In the genomic region with DNA sequence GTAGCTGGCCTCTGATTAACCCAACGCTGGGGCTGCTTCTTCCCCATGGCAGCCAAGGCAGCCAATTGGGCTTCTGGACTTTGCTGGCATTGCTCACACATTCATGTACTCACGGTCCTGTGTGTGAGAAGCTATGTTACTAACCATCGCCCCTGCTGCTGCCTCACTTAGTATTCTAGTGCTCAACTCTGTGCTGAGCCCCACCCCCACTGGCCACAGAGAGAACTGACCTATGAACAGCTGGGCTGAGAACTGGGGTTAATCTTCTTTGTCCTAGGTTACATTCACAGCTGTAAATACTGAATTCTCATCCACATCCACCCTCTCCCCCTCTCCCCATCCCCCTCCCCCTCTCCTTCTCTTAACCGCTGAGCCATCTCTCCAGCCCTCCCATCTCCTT, we compare ENCODE assay signal across 28 mouse cellular contexts. TPM values are rescaled to one million over a fixed set of nuclear protein-coding genes. Genes with fewer than 3 reads are reported as not detected.
DNase-seq lines count a peak whose midpoint lies in the region; ATAC-seq and TF ChIP-seq lines count a peak whose summit lies in the region.
"Had no signal": no experiment of that assay in that cellular context is flagged by ENCODE, and none has a peak within 500 bp of the region (broad histone marks: within the 10 kb centered on the region; RNA-seq: fewer than 3 reads in every experiment).

No protein-coding gene starts in this region.

- no peak for TF ChIP-seq CTCF in liver, adult 2 months (IDR thresholded peaks at IDR 0.05; ENCODE audit: low read depth, low read length)

- peak; percentile 12 for DNase-seq in embryo, embryonic 10 days (ENCODE audit: low spot score)
- no peak for DNase-seq in embryo, embryonic 11 days
- DNase-seq in hindbrain, embryonic 10.5 days (ENCODE audit: low spot score): no peak
- peak; percentile 87 for DNase-seq in liver, adult 2 months (ENCODE audit: extremely low read depth, low read depth, low spot score)
- DNase-seq in liver, embryonic 11.5 days (ENCODE audit: low spot score): no peak
- no peak for DNase-seq in left cerebral cortex, postnatal 14 days (ENCODE audit: low spot score in 2 of 2)
- DNase-seq: adrenal gland, postnatal 10 days; adrenal gland, postnatal 36 days; cerebellum, adult 18-20 months; cerebellum, adult 9-10 months; cerebellum, postnatal 14 days; gastrocnemius, postnatal 10 days; gastrocnemius, postnatal 36 days; heart, adult 2 months; heart, postnatal 14 days; heart, postnatal 4 days had no signal

- WGBS in hindbrain, embryonic 10.5 days: 58% methylated on average over 4 of the region's 4 CpGs
- 50% methylated on average over 4 of the region's 4 CpGs for WGBS in hindbrain, embryonic 13.5 days
- 24% methylated on average over 4 of the region's 4 CpGs for WGBS in liver, adult 2 months
- WGBS in liver, embryonic 11.5 days: 71% methylated on average over 4 of the region's 4 CpGs
- 48% methylated on average over 4 of the region's 4 CpGs for WGBS in liver, embryonic 16.5 days (ENCODE audit: insufficient replicate concordance)

- intact Hi-C loops in left cerebral cortex, postnatal 14 days (cut with DNase I): no loop called here

- 0 out of 2 replicates have a peak overlapping the region, but pooled peaks have one; percentile 12 for H3K27ac ChIP-seq in hindbrain, embryonic 10.5 days
- no peak overlapping the region for H3K27ac ChIP-seq in hindbrain, embryonic 13.5 days
- peak overlapping the region; percentile 98 for H3K27ac ChIP-seq in liver, adult 2 months (replicated peaks; ENCODE audit: insufficient read depth, low read depth, low read length)
- no peak overlapping the region for H3K27ac ChIP-seq in liver, embryonic 11.5 days (ENCODE audit: low read depth, low read length)
- H3K27ac ChIP-seq in liver, embryonic 16.5 days (ENCODE audit: low read length): peak overlapping the region; percentile 33; the same call in 1 of the 2 replicates
- H3K27ac ChIP-seq: embryonic facial prominence, embryonic 12.5 days; embryonic facial prominence, embryonic 15.5 days; forebrain, embryonic 13.5 days; heart, adult 2 months; heart, embryonic 10.5 days; heart, embryonic 13.5 days; hindbrain, embryonic 15.5 days had no signal

- H3K4me2 ChIP-seq in hindbrain, embryonic 13.5 days: no peak overlapping the region
- H3K4me2 ChIP-seq in liver, embryonic 11.5 days: no peak overlapping the region
- no peak overlapping the region for H3K4me2 ChIP-seq in liver, embryonic 16.5 days (ENCODE audit: low read depth, low read length)
- H3K4me2 ChIP-seq: embryonic facial prominence, embryonic 12.5 days; embryonic facial prominence, embryonic 15.5 days; forebrain, embryonic 13.5 days; heart, embryonic 13.5 days; hindbrain, embryonic 15.5 days had no signal

- no peak for TF ChIP-seq POLR2A in liver, adult 2 months (IDR thresholded peaks at IDR 0.05; ENCODE audit: extremely low read depth, insufficient read depth, low read length)

- no peaks in the 10 kb centered on the region for H3K27me3 ChIP-seq in hindbrain, embryonic 10.5 days (ENCODE audit: insufficient read depth, poor library complexity, severe bottlenecking)
- H3K27me3 ChIP-seq in hindbrain, embryonic 13.5 days: no peaks in the 10 kb centered on the region
- H3K27me3 ChIP-seq in liver, adult 2 months (ENCODE audit: control insufficient read depth, insufficient read depth, low read length): no peaks in the 10 kb centered on the region
- H3K27me3 ChIP-seq in liver, embryonic 11.5 days (replicated peaks; ENCODE audit: control insufficient read depth, insufficient read depth, low read length): no peaks in the 10 kb centered on the region
- H3K27me3 ChIP-seq in liver, embryonic 16.5 days (ENCODE audit: control insufficient read depth, insufficient read depth, low read depth, low read length): no peaks in the 10 kb centered on the region
- H3K27me3 ChIP-seq: embryonic facial prominence, embryonic 15.5 days; forebrain, embryonic 13.5 days; hindbrain, embryonic 15.5 days had no signal

- H3K36me3 ChIP-seq in hindbrain, embryonic 10.5 days: no peaks in the 10 kb centered on the region
- H3K36me3 ChIP-seq in hindbrain, embryonic 13.5 days: no peaks in the 10 kb centered on the region
- H3K36me3 ChIP-seq in liver, adult 2 months (ENCODE audit: control insufficient read depth, insufficient read depth, low read length): peaks cover 7% of the 10 kb centered on the region
- no peaks in the 10 kb centered on the region for H3K36me3 ChIP-seq in liver, embryonic 11.5 days (ENCODE audit: control insufficient read depth, insufficient read depth, low read length)
- H3K36me3 ChIP-seq in liver, embryonic 16.5 days (ENCODE audit: control insufficient read depth, insufficient read depth): no peaks in the 10 kb centered on the region
- H3K36me3 ChIP-seq: embryonic facial prominence, embryonic 12.5 days; embryonic facial prominence, embryonic 15.5 days; heart, embryonic 10.5 days; heart, embryonic 13.5 days; hindbrain, embryonic 15.5 days had no signal

- H3K4me1 ChIP-seq in hindbrain, embryonic 10.5 days (replicated peaks): peaks cover 6% of the 10 kb centered on the region; the same call in 1 of the 2 replicates
- no peaks in the 10 kb centered on the region for H3K4me1 ChIP-seq in hindbrain, embryonic 13.5 days (replicated peaks)
- peaks cover 44% of the 10 kb centered on the region for H3K4me1 ChIP-seq in liver, adult 2 months (ENCODE audit: control insufficient read depth, insufficient read depth, low read length)
- H3K4me1 ChIP-seq in liver, embryonic 11.5 days (replicated peaks; ENCODE audit: control insufficient read depth, insufficient read depth, low read length): no peaks in the 10 kb centered on the region; the same call in 1 of the 2 replicates
- H3K4me1 ChIP-seq in liver, embryonic 16.5 days (ENCODE audit: control insufficient read depth, low read depth, low read length): peaks cover 6% of the 10 kb centered on the region
- H3K4me1 ChIP-seq: embryonic facial prominence, embryonic 12.5 days; embryonic facial prominence, embryonic 15.5 days; forebrain, embryonic 13.5 days; hindbrain, embryonic 15.5 days had no signal

- H3K4me3 ChIP-seq in hindbrain, embryonic 10.5 days: no peak overlapping the region
- H3K4me3 ChIP-seq in hindbrain, embryonic 13.5 days: no peak overlapping the region
- no peak overlapping the region for H3K4me3 ChIP-seq in liver, adult 2 months (ENCODE audit: insufficient read depth, low read depth, low read length)
- no peak overlapping the region for H3K4me3 ChIP-seq in liver, embryonic 11.5 days (ENCODE audit: low read depth, low read length)
- H3K4me3 ChIP-seq in liver, embryonic 16.5 days (ENCODE audit: low read depth, low read length): no peak overlapping the region
- H3K4me3 ChIP-seq: embryonic facial prominence, embryonic 12.5 days; embryonic facial prominence, embryonic 15.5 days; forebrain, embryonic 13.5 days; heart, adult 2 months; heart, embryonic 10.5 days; heart, embryonic 13.5 days; hindbrain, embryonic 15.5 days had no signal

- no peak for ATAC-seq in hindbrain, embryonic 13.5 days (ENCODE audit: low FRiP score)
- no peak for ATAC-seq in liver, embryonic 11.5 days (replicated peaks; ENCODE audit: low FRiP score)
- ATAC-seq in liver, embryonic 16.5 days (ENCODE audit: low read depth): peak; percentile 15; the same call in 1 of the 2 replicates
- ATAC-seq: forebrain, embryonic 13.5 days; forebrain, embryonic 16.5 days had no signal

- H3K9ac ChIP-seq in hindbrain, embryonic 13.5 days: no peak overlapping the region
- H3K9ac ChIP-seq in liver, adult 2 months (ENCODE audit: low read depth, low read length): peak overlapping the region; percentile 63
- H3K9ac ChIP-seq in liver, embryonic 11.5 days (ENCODE audit: low read depth, low read length): no peak overlapping the region
- no peak overlapping the region for H3K9ac ChIP-seq in liver, embryonic 16.5 days (ENCODE audit: low read depth, low read length)
- H3K9ac ChIP-seq: embryonic facial prominence, embryonic 12.5 days; embryonic facial prominence, embryonic 15.5 days; forebrain, embryonic 13.5 days; heart, embryonic 13.5 days; hindbrain, embryonic 15.5 days had no signal

- no peaks in the 10 kb centered on the region for H3K9me3 ChIP-seq in hindbrain, embryonic 10.5 days
- H3K9me3 ChIP-seq in hindbrain, embryonic 13.5 days: no peaks in the 10 kb centered on the region
- no peaks in the 10 kb centered on the region for H3K9me3 ChIP-seq in liver, embryonic 11.5 days (ENCODE audit: control insufficient read depth, low read length)
- H3K9me3 ChIP-seq in liver, embryonic 16.5 days (replicated peaks; ENCODE audit: control insufficient read depth, low read length): no peaks in the 10 kb centered on the region
- H3K9me3 ChIP-seq: embryonic facial prominence, embryonic 12.5 days; embryonic facial prominence, embryonic 15.5 days; forebrain, embryonic 13.5 days; heart, embryonic 10.5 days; heart, embryonic 13.5 days; hindbrain, embryonic 15.5 days had no signal

- no peaks in the 10 kb centered on the region for H3K79me2 ChIP-seq in liver, adult 2 months (ENCODE audit: control insufficient read depth, insufficient read depth, low read length)

RNA-seq across cellular contexts. Expression of gene Ahsg, which starts 2.2 kb away (rescaled TPM):
- polyA plus RNA-seq in hindbrain, embryonic 10.5 days (2016; fragmentation: Nextera tagmentation; extraction: Ambion mirVana): 0.31 TPM in 1 of 2 replicates, not detected in the other
- 0.23 TPM in 1 of 2 replicates, not detected in the other for polyA plus RNA-seq in hindbrain, embryonic 13.5 days (2015; fragmentation: Nextera tagmentation; extraction: Ambion mirVana)
- 10,308 and 11,624 TPM in 2 replicates for total RNA-seq in liver, adult 2 months (2014; rRNA removed)
- 17,109 and 17,601 TPM in 2 replicates for polyA plus RNA-seq in liver, adult 2 months (2012; rRNA removed)
- polyA plus RNA-seq in liver, embryonic 11.5 days (2014; fragmentation: Nextera tagmentation; extraction: Ambion mirVana): 79.0 and 82.8 TPM in 2 replicates
- 5,304 and 6,290 TPM in 2 replicates for polyA plus RNA-seq in liver, embryonic 16.5 days (2015; fragmentation: Nextera tagmentation; extraction: Ambion mirVana)
- not detected for total RNA-seq in left cerebral cortex, postnatal 14 days (2021)
- total RNA-seq: granulocyte monocyte progenitor cell, adult 5-6 weeks had no signal
- polyA plus RNA-seq: embryonic facial prominence, embryonic 12.5 days; forebrain, embryonic 13.5 days had no signal

RNA-seq across cellular contexts. Expression of gene Fetub, which starts 29.3 kb away (rescaled TPM):
- not detected in 2 replicates for polyA plus RNA-seq in hindbrain, embryonic 10.5 days (2016; fragmentation: Nextera tagmentation; extraction: Ambion mirVana)
- polyA plus RNA-seq in hindbrain, embryonic 13.5 days (2015; fragmentation: Nextera tagmentation; extraction: Ambion mirVana): not detected in 2 replicates
- 107 and 165 TPM in 2 replicates for total RNA-seq in liver, adult 2 months (2014; rRNA removed)
- polyA plus RNA-seq in liver, adult 2 months (2012; rRNA removed): 414 and 419 TPM in 2 replicates
- 0.22 and 0.69 TPM in 2 replicates for polyA plus RNA-seq in liver, embryonic 11.5 days (2014; fragmentation: Nextera tagmentation; extraction: Ambion mirVana)
- polyA plus RNA-seq in liver, embryonic 16.5 days (2015; fragmentation: Nextera tagmentation; extraction: Ambion mirVana): 15.3 and 19.3 TPM in 2 replicates
- total RNA-seq in left cerebral cortex, postnatal 14 days (2021): not detected
- total RNA-seq: granulocyte monocyte progenitor cell, adult 5-6 weeks; heart, postnatal 14 days; heart, postnatal 4 days had no signal
- polyA plus RNA-seq: embryonic facial prominence, embryonic 12.5 days; forebrain, embryonic 13.5 days; forebrain, embryonic 16.5 days; heart, embryonic 10.5 days; heart, embryonic 13.5 days; heart, embryonic 16.5 days; hindbrain, embryonic 15.5 days; intestine, embryonic 14.5 days had no signal

RNA-seq across cellular contexts. Expression of gene Dnajb11, which starts 31.2 kb away (rescaled TPM):
- 93.2 and 98.3 TPM in 2 replicates for polyA plus RNA-seq in hindbrain, embryonic 10.5 days (2016; fragmentation: Nextera tagmentation; extraction: Ambion mirVana)
- 98.9 and 101 TPM in 2 replicates for polyA plus RNA-seq in hindbrain, embryonic 13.5 days (2015; fragmentation: Nextera tagmentation; extraction: Ambion mirVana)
- total RNA-seq in liver, adult 2 months (2014; rRNA removed): 62.0 and 67.7 TPM in 2 replicates
- polyA plus RNA-seq in liver, adult 2 months (2012; rRNA removed): 20.7 and 23.9 TPM in 2 replicates
- 125 and 131 TPM in 2 replicates for polyA plus RNA-seq in liver, embryonic 11.5 days (2014; fragmentation: Nextera tagmentation; extraction: Ambion mirVana)
- polyA plus RNA-seq in liver, embryonic 16.5 days (2015; fragmentation: Nextera tagmentation; extraction: Ambion mirVana): 50.7 and 54.4 TPM in 2 replicates
- 10 to 100 TPM; 69.0 to 70.0 TPM for total RNA-seq in left cerebral cortex, postnatal 14 days (2021)

RNA-seq across cellular contexts. Expression of gene Tbccd1, which starts 31.4 kb away (rescaled TPM):
- polyA plus RNA-seq in hindbrain, embryonic 10.5 days (2016; fragmentation: Nextera tagmentation; extraction: Ambion mirVana): 32.3 and 37.6 TPM in 2 replicates
- polyA plus RNA-seq in hindbrain, embryonic 13.5 days (2015; fragmentation: Nextera tagmentation; extraction: Ambion mirVana): 23.5 and 24.0 TPM in 2 replicates
- 22.7 and 24.0 TPM in 2 replicates for total RNA-seq in liver, adult 2 months (2014; rRNA removed)
- 16.9 and 19.9 TPM in 2 replicates for polyA plus RNA-seq in liver, adult 2 months (2012; rRNA removed)
- polyA plus RNA-seq in liver, embryonic 11.5 days (2014; fragmentation: Nextera tagmentation; extraction: Ambion mirVana): 44.8 and 47.3 TPM in 2 replicates
- 27.2 and 27.3 TPM in 2 replicates for polyA plus RNA-seq in liver, embryonic 16.5 days (2015; fragmentation: Nextera tagmentation; extraction: Ambion mirVana)
- total RNA-seq in left cerebral cortex, postnatal 14 days (2021): 10 to 100 TPM; 12.1 to 15.4 TPM

Comparison
In these comparisons a context has a peak if more than half of its experiments do, and no peak if none do; other contexts are left out.
1. DNase-seq: peak in embryo, embryonic 10 days (single experiment) and liver, adult 2 months (single experiment); none in embryo, embryonic 11 days (single experiment), hindbrain, embryonic 10.5 days (single experiment), liver, embryonic 11.5 days (single experiment) and left cerebral cortex, postnatal 14 days (0 of 2).
2. H3K27ac ChIP-seq: peak in hindbrain, embryonic 10.5 days (single experiment), liver, adult 2 months (single experiment) and liver, embryonic 16.5 days (single experiment); none in hindbrain, embryonic 13.5 days (single experiment) and liver, embryonic 11.5 days (single experiment).
3. RNA of gene Ahsg, which starts 2.2 kb away (polyA plus RNA-seq): 17,109 to 17,601 TPM in liver, adult 2 months and 5,304 to 6,290 TPM in liver, embryonic 16.5 days; 79.0 to 82.8 TPM in liver, embryonic 11.5 days, 0.31 TPM in hindbrain, embryonic 10.5 days and 0.23 TPM in hindbrain, embryonic 13.5 days; every median in the first group is over 10 times any median in the second.
4. RNA of gene Fetub, which starts 29.3 kb away (polyA plus RNA-seq): 414 to 419 TPM in liver, adult 2 months; 15.3 to 19.3 TPM in liver, embryonic 16.5 days, 0.22 to 0.69 TPM in liver, embryonic 11.5 days, not detected in hindbrain, embryonic 10.5 days and not detected in hindbrain, embryonic 13.5 days; every median in the first group is over 10 times any median in the second.